Mouse (Mus musculus): ENCODE measurements around the gene Ttc7b.

DNA sequence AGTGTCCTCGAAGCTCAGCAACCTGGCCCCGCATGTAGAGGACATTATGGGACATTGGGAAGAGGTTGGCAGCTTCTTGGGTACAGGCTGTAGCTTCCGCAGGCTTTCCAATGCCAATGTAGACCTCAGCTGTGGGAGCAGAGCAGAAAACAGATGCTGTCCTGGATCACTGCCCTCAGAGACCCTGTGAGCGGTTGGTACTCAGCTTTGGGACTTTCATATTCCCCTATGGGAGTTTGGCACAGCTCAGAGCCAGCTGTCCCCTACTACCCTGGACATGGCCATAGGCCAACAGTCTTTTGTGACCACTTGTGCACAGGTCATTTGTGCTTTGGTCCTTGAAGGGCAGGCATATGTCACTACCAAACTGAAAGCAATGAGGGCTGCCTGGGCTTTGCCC, 195.0 kb downstream of the Ttc7b start:
- TF ChIP-seq POLR2A (IDR thresholded peaks at IDR 0.05; ENCODE audit: borderline replicate concordance, extremely low read depth, insufficient read depth, insufficient read length, poor library complexity, severe bottlenecking) = no peak
- no peak for TF ChIP-seq CTCF (IDR thresholded peaks at IDR 0.05; ENCODE audit: borderline replicate concordance, extremely low read depth, insufficient read depth, insufficient read length)

All from brain, embryonic 14.5 days (tissue).